Mouse (Mus musculus) midbrain, embryonic 14.5 days (tissue): Measurements from ENCODE around the gene Tex101. TPM values are rescaled to one million over a fixed set of nuclear protein-coding genes. Genes with fewer than 3 reads are reported as not detected.
A peak's percentile ranks its signal among the peaks of the same experiment; 100 is the strongest.

ENCODE experiments used
- ATAC-seq: fragments of 200-750 bp; cut with Nextera tagmentation; 2 replicates; pipeline ENCODE4 v1.8.0; 2017; ENCODE audit warnings: moderate number of reproducible peaks, moderate library complexity; ENCODE audit not compliant: low FRiP score, low TSS enrichment
- DNase-seq: peaks from one replicate; pipeline ENCODE4 v3.0.0-alpha.2; 2015
- H3K27ac ChIP-seq: fragments of 300-500 bp; sonication (generic); replicated peaks from 2 replicates; pipeline ENCODE4 v1.5.1; 2014; ENCODE audit warnings: mild to moderate bottlenecking, low read depth, low read length, moderate library complexity
- H3K27me3 ChIP-seq: fragments of 300-500 bp; sonication (generic); 2 replicates; pipeline ENCODE4 v1.6.1; 2014; ENCODE audit warnings: low read length, control low read depth, mixed read lengths; ENCODE audit not compliant: control insufficient read depth, insufficient read depth
- H3K36me3 ChIP-seq: fragments of 300-500 bp; sonication (generic); 2 replicates; pipeline ENCODE4 v1.6.1; 2014; ENCODE audit warnings: low read length, control low read depth; ENCODE audit not compliant: control insufficient read depth, insufficient read depth
- H3K4me1 ChIP-seq: fragments of 300-500 bp; sonication (generic); 2 replicates; pipeline ENCODE4 v1.6.1; 2014; ENCODE audit warnings: mild to moderate bottlenecking, antibody characterized with exemption, low read length, control low read depth; ENCODE audit not compliant: control insufficient read depth, insufficient read depth
- H3K4me2 ChIP-seq: fragments of 300-500 bp; sonication (generic); 2 replicates; pipeline ENCODE4 v1.6.1; 2014; ENCODE audit warnings: mild to moderate bottlenecking, low read length, moderate library complexity
- H3K4me3 ChIP-seq: fragments of 300-500 bp; sonication (generic); replicated peaks from 2 replicates; pipeline ENCODE4 v1.5.1; 2014; ENCODE audit warnings: low read depth, low read length
- H3K9ac ChIP-seq: fragments of 300-500 bp; sonication (generic); replicated peaks from 2 replicates; pipeline ENCODE4 v1.6.1; 2014; ENCODE audit warnings: mild to moderate bottlenecking, low read length, moderate library complexity
- H3K9me3 ChIP-seq: fragments of 300-500 bp; sonication (generic); 2 replicates; pipeline ENCODE4 v1.6.1; 2016; ENCODE audit warnings: low read length, control low read depth, mixed read lengths; ENCODE audit not compliant: control insufficient read depth
- WGBS: fragments of 180-500 bp; shearing (Covaris S2); extraction: QIAGEN DNeasy Blood & Tissue Kit; methylation state at CpG from one replicate; pipeline ENCODE4 v1.1.7; 2014; 5-methylcytosine and 5-hydroxymethylcytosine counted together
- polyA plus RNA-seq: library from polyadenylated mRNA; unstranded; fragments of >200 nt; fragmentation: Nextera tagmentation; extraction: Ambion mirVana; gene quantifications from 2 replicates; pipeline ENCODE4 v1.2.1, GENCODE M21; 2014

The Tex101 gene
- polyA plus RNA-seq, 1 experiment from 2014 or later: not detected

DNA sequence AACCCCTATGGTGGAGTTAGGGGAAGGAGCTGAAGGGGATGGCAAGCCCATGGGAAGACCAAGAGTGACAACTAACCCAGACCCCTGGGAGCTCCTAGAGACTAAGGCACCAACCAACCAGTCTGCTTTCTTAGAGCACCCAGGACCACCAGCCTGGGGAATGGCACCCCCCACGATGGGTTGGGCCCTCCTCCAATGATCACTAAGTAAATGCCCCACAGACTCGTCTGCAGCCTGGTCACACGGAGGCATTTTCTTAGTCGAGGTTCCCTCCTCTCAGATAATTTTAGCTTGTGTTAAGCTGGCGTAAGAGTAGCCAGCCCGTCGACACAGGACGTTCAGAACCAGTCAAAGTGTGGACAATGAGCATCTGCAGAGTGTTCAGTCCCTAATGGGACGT, 11.5 kb downstream of the Tex101 start:
- H3K9me3 ChIP-seq: no peaks in the 10 kb centered on the region
- ATAC-seq: no peak
- H3K9ac ChIP-seq: no peak overlapping the region
- H3K4me1 ChIP-seq: no peaks in the 10 kb centered on the region
- no peak overlapping the region for H3K4me2 ChIP-seq
- WGBS: 81% methylated on average over 9 of the region's 9 CpGs
- H3K36me3 ChIP-seq: no peaks in the 10 kb centered on the region
- DNase-seq: no peak
- no peak overlapping the region for H3K27ac ChIP-seq
- no peak overlapping the region for H3K4me3 ChIP-seq
- no peaks in the 10 kb centered on the region for H3K27me3 ChIP-seq

DNA sequence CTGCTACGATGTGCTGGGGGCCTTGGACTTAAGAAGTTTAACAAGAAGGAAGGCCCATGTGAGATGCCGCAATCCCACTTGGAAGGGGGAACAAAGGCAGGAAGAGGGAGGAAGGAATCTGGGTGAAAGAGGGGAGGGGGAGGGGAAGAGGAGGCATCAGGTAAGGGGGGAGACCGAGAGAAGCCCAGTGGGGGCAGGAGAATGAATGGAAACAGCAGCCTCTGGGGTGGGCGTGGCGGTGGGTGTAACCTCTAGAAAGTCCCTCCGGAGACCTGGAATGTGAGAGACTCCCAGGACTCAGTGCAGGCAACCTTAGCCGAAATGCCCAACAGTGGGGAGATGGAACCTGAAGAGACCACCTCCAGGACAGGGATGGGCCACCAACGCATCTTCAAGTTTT, 12.2 kb downstream of the Tex101 start:
- no peak overlapping the region for H3K9ac ChIP-seq
- no peaks in the 10 kb centered on the region for H3K27me3 ChIP-seq
- WGBS: 40% methylated on average over 8 of the region's 8 CpGs
- H3K4me2 ChIP-seq: no peak overlapping the region
- H3K27ac ChIP-seq: no peak overlapping the region
- H3K9me3 ChIP-seq: no peaks in the 10 kb centered on the region
- no peak for ATAC-seq
- DNase-seq: no peak
- no peaks in the 10 kb centered on the region for H3K36me3 ChIP-seq
- H3K4me3 ChIP-seq: no peak overlapping the region
- no peaks in the 10 kb centered on the region for H3K4me1 ChIP-seq

DNA sequence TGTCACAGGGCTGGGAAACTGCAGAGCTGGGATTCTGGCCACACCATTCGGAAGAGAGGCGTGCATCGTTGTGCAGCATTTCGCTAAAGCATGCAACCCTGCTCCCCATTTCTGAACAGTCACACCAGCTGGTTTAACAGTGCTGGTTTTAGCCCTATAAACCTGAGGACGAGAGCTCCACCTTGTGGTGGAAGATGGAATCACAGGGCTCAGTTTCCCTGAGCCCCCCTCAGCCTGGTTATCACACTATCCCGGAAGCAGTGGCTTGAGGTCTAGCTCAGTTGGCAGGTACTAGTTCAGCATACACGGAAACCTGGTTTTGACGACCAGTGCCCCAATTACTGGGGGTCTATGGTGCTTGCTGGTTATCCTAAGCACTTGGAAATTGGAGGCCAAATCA, 13.9 kb downstream of the Tex101 start:
- Histone ChIP-seq H3K9me3 (no peaks in the 10 kb centered on the region), H3K27ac (no peak overlapping the region), H3K36me3 (no peaks in the 10 kb centered on the region), H3K27me3 (no peaks in the 10 kb centered on the region), H3K4me2 (no peak overlapping the region), H3K9ac (no peak overlapping the region), H3K4me3 (no peak overlapping the region), H3K4me1 (no peaks in the 10 kb centered on the region)
- 14% methylated on average over 8 of the region's 8 CpGs for WGBS
- DNase-seq (peak; percentile 92), ATAC-seq (no peak)

DNA sequence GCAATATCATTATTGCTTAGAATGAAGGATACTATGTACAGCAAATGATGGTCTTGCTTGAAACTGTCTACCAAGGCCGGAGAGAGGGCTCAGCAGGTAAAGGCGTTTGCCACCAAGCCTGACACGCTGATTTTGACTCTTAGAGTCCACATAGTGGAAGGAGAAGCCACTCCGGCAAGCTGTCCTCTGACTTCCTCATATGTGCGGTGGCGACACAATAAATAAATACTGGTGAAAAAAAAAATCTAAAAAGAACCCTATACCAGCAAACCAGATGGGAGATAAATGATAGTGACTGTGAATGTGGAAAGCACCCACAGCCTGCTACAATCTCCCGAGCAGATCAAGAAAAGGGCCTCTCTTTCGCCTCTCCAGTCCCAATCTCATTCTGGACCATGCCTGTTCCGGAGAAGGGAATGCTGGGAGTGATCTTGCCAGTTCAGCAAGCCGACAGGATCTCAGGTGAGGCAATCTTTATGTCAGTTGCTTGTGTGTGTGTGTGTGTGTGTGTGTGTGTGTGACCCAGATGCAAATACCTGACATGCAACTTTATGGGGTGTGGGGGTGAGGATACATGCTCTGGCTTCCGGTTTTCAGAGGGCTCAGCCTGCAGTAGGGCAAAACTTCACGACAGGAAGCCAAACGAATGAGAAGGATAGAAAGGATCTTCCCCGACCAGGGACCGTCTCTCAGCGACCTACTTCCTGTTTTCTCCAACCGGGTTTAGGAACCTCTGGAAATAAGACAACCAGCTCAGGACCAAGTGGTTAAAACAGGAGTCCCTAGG, 15.2 kb downstream of the Tex101 start:
- H3K27me3 ChIP-seq: no peaks in the 10 kb centered on the region
- H3K4me3 ChIP-seq: no peak overlapping the region
- WGBS: 75% methylated on average over 17 of the region's 17 CpGs
- H3K36me3 ChIP-seq: no peaks in the 10 kb centered on the region
- no peak overlapping the region for H3K27ac ChIP-seq
- no peaks in the 10 kb centered on the region for H3K9me3 ChIP-seq
- ATAC-seq (no peak), DNase-seq (no peak)
- no peaks in the 10 kb centered on the region for H3K4me1 ChIP-seq
- H3K4me2 ChIP-seq: no peak overlapping the region
- no peak overlapping the region for H3K9ac ChIP-seq

DNA sequence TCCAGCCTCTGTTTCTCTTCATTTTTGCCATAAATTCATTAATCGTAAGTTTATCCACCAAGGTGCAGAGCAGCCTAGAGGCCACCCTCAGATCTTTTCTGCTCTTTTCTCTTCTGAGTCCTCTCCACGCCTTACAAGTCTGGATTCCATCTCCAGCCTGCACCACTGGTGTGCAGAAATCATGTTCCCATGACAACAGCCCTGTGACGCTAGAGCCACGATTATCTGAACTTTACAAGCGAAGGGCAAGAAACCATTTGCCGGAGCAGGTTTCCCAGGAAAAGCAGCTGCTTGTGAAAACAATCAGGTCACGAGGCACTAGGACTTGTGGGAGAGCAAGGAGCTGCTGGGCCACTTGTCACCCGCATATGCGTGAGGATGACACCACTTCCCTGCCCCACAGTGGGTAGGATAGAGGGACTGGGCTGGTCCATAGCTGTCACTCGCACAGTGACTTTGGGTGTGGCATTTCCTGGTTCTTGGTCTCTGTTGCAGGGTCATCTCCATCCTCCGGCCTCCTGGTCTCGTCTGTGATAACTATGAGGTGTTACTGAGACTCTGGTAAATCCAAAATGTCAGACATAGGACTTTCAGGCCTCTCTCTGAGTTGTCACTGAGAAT, 16.6 kb downstream of the Tex101 start:
- peak; percentile 42 for DNase-seq
- no peak overlapping the region for H3K9ac ChIP-seq
- H3K9me3 ChIP-seq: no peaks in the 10 kb centered on the region
- no peaks in the 10 kb centered on the region for H3K36me3 ChIP-seq
- no peak overlapping the region for H3K4me3 ChIP-seq
- H3K4me1 ChIP-seq: no peaks in the 10 kb centered on the region
- ATAC-seq: no peak
- H3K4me2 ChIP-seq: no peak overlapping the region
- H3K27me3 ChIP-seq: no peaks in the 10 kb centered on the region
- 64% methylated on average over 12 of the region's 12 CpGs for WGBS
- H3K27ac ChIP-seq: no peak overlapping the region

DNA sequence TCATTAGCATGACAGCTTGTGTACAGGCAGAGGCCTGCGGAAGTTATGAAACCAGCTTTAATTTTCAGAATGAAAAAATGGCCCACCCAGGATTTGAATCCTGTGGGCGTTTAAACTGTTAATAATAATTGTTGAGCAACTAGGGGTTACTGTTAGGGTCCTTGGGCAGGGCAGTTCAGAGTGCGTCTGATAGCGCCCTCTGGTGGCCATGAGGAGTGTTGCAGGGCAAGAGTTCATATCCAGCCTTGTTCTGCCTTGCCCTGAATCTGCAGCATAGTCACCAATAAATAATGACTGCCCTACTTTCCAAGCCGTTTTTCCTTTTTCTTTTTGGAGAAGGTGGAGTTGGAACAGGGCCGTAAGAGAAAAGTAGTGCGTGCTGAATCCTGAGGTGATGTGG, 22.8 kb downstream of the Tex101 start:
- no peaks in the 10 kb centered on the region for H3K4me1 ChIP-seq
- no peak overlapping the region for H3K4me3 ChIP-seq
- H3K27me3 ChIP-seq: no peaks in the 10 kb centered on the region
- peak; percentile 66 for DNase-seq
- ATAC-seq: no peak
- 21% methylated on average over 7 of the region's 7 CpGs for WGBS
- no peaks in the 10 kb centered on the region for H3K36me3 ChIP-seq
- H3K4me2 ChIP-seq: no peak overlapping the region
- no peak overlapping the region for H3K27ac ChIP-seq
- no peaks in the 10 kb centered on the region for H3K9me3 ChIP-seq
- no peak overlapping the region for H3K9ac ChIP-seq

DNA sequence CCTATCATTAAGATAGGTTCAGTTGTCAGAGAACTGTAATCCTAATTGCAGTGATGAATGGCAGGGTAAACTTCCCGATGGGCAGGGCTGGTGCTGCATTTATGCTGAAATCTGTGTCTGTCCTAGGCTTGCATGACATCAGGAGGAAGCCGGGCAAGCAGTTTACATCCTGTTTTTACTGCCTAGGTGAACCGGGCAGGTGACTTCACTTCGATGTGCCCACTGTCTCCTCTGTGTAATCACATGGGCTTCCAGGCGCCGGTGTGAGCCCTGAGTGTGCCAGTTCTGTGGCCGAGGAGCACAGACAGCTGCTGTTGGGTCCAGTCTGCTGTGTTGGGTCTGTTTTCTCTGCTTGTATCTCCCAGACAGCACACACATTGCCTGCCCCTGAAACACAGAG, 30.0 kb downstream of the Tex101 start:
- ATAC-seq: no peak
- no peaks in the 10 kb centered on the region for H3K4me1 ChIP-seq
- 82% methylated on average over 7 of the region's 7 CpGs for WGBS

DNA sequence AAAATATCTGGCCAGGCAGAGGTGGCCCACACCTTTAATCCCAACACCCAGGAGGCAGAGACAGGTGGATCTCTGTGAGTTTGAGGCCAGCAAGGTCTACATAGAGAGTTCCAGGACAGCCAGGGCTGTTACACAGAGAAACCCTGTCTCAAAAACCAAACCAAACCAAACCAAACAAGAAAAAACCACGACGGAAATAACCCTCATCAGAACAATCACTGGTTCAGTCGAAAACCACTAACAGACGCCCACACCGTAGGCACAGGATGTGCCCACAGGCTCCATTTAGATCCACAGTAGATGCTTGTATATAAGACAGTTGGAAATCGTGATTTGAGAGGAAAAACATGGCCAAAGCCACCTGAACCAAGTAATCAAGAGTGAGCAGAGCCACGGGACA, 31.5 kb downstream of the Tex101 start:
- Histone ChIP-seq H3K4me3 (no peak overlapping the region), H3K27me3 (peaks cover 7% of the 10 kb centered on the region), H3K4me1 (no peaks in the 10 kb centered on the region), H3K27ac (no peak overlapping the region), H3K9ac (no peak overlapping the region), H3K9me3 (no peaks in the 10 kb centered on the region), H3K4me2 (no peak overlapping the region), H3K36me3 (no peaks in the 10 kb centered on the region)
- 77% methylated on average over 7 of the region's 7 CpGs for WGBS
- no peak for ATAC-seq
- no peak for DNase-seq

More for the DNA sequence above, 30.0 kb downstream of the Tex101 start:
- no peak for DNase-seq
- H3K36me3 ChIP-seq: no peaks in the 10 kb centered on the region
- H3K27ac ChIP-seq: no peak overlapping the region
- no peak overlapping the region for H3K4me3 ChIP-seq
- no peak overlapping the region for H3K9ac ChIP-seq
- H3K4me2 ChIP-seq: no peak overlapping the region
- H3K9me3 ChIP-seq: no peaks in the 10 kb centered on the region
- no peaks in the 10 kb centered on the region for H3K27me3 ChIP-seq

DNA sequence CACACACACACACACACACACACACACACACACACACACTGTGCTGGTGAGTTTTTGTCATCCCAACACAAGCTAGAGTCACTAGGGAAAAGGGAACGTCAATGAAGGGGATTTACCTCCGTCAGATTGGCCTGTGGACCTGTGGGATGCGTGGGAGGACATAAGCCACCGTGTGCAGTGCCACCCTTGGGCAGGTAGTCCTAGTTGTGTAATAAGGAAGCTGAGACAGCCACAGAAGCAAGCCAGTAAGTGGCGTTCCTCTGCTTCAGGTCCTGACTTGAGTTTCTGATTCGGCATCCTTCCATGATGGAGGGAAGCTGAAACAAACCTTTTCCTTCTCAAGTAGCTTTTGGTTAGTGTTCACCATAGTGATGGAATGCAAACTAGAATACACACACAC, 32.0 kb downstream of the Tex101 start:
- no peaks in the 10 kb centered on the region for H3K36me3 ChIP-seq
- ATAC-seq (no peak), DNase-seq (no peak)
- no peak overlapping the region for H3K27ac ChIP-seq
- no peak overlapping the region for H3K4me2 ChIP-seq
- H3K4me3 ChIP-seq: no peak overlapping the region
- 83% methylated on average over 6 of the region's 6 CpGs for WGBS
- no peak overlapping the region for H3K9ac ChIP-seq
- no peaks in the 10 kb centered on the region for H3K9me3 ChIP-seq
- H3K4me1 ChIP-seq: no peaks in the 10 kb centered on the region
- peaks cover 9% of the 10 kb centered on the region for H3K27me3 ChIP-seq
